8 mouse cellular contexts compared by ENCODE assay signal in genomic region chr15:81235086-81235920, GRCm38 (mm10). TPM values are rescaled to one million over a fixed set of nuclear protein-coding genes. Genes with fewer than 3 reads are reported as not detected.
DNase-seq lines count a peak whose midpoint lies in the region; ATAC-seq and TF ChIP-seq lines count a peak whose summit lies in the region.

Gene Mchr1, plus strand, starts transcription at chr15:81235499.

- H3K9me3 ChIP-seq in intestine, postnatal 0 days (ENCODE audit: control insufficient read depth): no peaks in the 10 kb centered on the region
- no peaks in the 10 kb centered on the region for H3K9me3 ChIP-seq in midbrain, embryonic 11.5 days (ENCODE audit: control insufficient read depth, low read length)
- H3K9me3 ChIP-seq in stomach, embryonic 15.5 days: no peaks in the 10 kb centered on the region

- H3K36me3 ChIP-seq in intestine, postnatal 0 days (ENCODE audit: control insufficient read depth, insufficient read depth): no peaks in the 10 kb centered on the region
- H3K36me3 ChIP-seq in midbrain, embryonic 11.5 days (ENCODE audit: control insufficient read depth, insufficient read depth, low read length): no peaks in the 10 kb centered on the region
- H3K36me3 ChIP-seq in stomach, embryonic 15.5 days: no peaks in the 10 kb centered on the region
- no peaks in the 10 kb centered on the region for H3K36me3 ChIP-seq in thymus, adult 2 months (ENCODE audit: control insufficient read depth, insufficient read depth, low read length)

- intact Hi-C loops in left cerebral cortex, postnatal 36 days (cut with DNase I): loop anchor here (5.0 kb wide), 2 partner anchors 67 to 102 kb away; no protein-coding TSS in a partner anchor

- peak; percentile 98 for TF ChIP-seq POLR2A in cortical plate, adult 2 months (IDR thresholded peaks at IDR 0.05; ENCODE audit: extremely low read depth, insufficient read depth, low read length)
- no peak for TF ChIP-seq POLR2A in thymus, adult 2 months (IDR thresholded peaks at IDR 0.05; ENCODE audit: control insufficient read depth, extremely low read depth, insufficient read depth, low read length, poor library complexity)

- peaks cover 10% of the 10 kb centered on the region; the same call in 1 of the 2 replicates for H3K27me3 ChIP-seq in intestine, postnatal 0 days (replicated peaks; ENCODE audit: control insufficient read depth, insufficient read depth, low read length)
- H3K27me3 ChIP-seq in midbrain, embryonic 11.5 days (ENCODE audit: control insufficient read depth, insufficient read depth, low read length): no peaks in the 10 kb centered on the region; the same call in 1 of the 2 replicates
- peaks cover 11% of the 10 kb centered on the region for H3K27me3 ChIP-seq in stomach, embryonic 15.5 days (replicated peaks)
- H3K27me3 ChIP-seq in thymus, adult 2 months (ENCODE audit: control insufficient read depth, insufficient read depth, low read length): no peaks in the 10 kb centered on the region; the same call in 1 of the 2 replicates

- peak within 1 kb of the TSS; percentile 74 for H3K4me3 ChIP-seq in cortical plate, adult 2 months (ENCODE audit: insufficient read depth, low read length)
- peak within 1 kb of the TSS; percentile 36 for H3K4me3 ChIP-seq in intestine, postnatal 0 days (ENCODE audit: low read depth, low read length)
- peak within 1 kb of the TSS; percentile 37 for H3K4me3 ChIP-seq in midbrain, embryonic 11.5 days (ENCODE audit: low read depth, low read length)
- H3K4me3 ChIP-seq in stomach, embryonic 15.5 days (replicated peaks): peak within 1 kb of the TSS; percentile 43
- no peak within 1 kb of the TSS for H3K4me3 ChIP-seq in thymus, adult 2 months (ENCODE audit: control insufficient read depth, insufficient read depth, low read length)

- TF ChIP-seq CTCF in cortical plate, adult 2 months (IDR thresholded peaks at IDR 0.05; ENCODE audit: extremely low read depth, insufficient read depth, low read length): no peak
- TF ChIP-seq CTCF in intestine, postnatal 0 days (IDR thresholded peaks at IDR 0.05; ENCODE audit: low read depth): peak; percentile 72
- TF ChIP-seq CTCF in thymus, adult 2 months (IDR thresholded peaks at IDR 0.05; ENCODE audit: borderline replicate concordance, control insufficient read depth, extremely low read depth, insufficient read depth, low read length, poor library complexity): no peak

- H3K4me2 ChIP-seq in intestine, postnatal 0 days (replicated peaks; ENCODE audit: low read depth): peak within 1 kb of the TSS; percentile 69
- peak within 1 kb of the TSS; percentile 78 for H3K4me2 ChIP-seq in midbrain, embryonic 11.5 days
- H3K4me2 ChIP-seq in stomach, embryonic 15.5 days: peak within 1 kb of the TSS; percentile 79

- peak within 1 kb of the TSS; percentile 13 for H3K9ac ChIP-seq in intestine, postnatal 0 days (ENCODE audit: low read depth, low read length)
- H3K9ac ChIP-seq in midbrain, embryonic 11.5 days (ENCODE audit: low read length): peak within 1 kb of the TSS; percentile 56
- peak within 1 kb of the TSS; percentile 12; the same call in 1 of the 2 replicates for H3K9ac ChIP-seq in stomach, embryonic 15.5 days

- DNase-seq in adrenal gland, postnatal 36 days: peak; percentile 70 to 71
- DNase-seq in gastrocnemius, postnatal 10 days: peak; percentile 59
- DNase-seq in left cerebral cortex, postnatal 36 days (ENCODE audit: low spot score in 2 of 2): peak; percentile 78 to 82
- DNase-seq in midbrain, embryonic 11.5 days (ENCODE audit: low spot score, missing footprints): peak; percentile 96
- no peak for DNase-seq in thymus, adult 2 months

- peaks cover 3% of the 10 kb centered on the region for H3K4me1 ChIP-seq in cortical plate, adult 2 months (ENCODE audit: control insufficient read depth, insufficient read depth, low read length)
- H3K4me1 ChIP-seq in intestine, postnatal 0 days (replicated peaks; ENCODE audit: control insufficient read depth, insufficient read depth, low read length): no peaks in the 10 kb centered on the region
- H3K4me1 ChIP-seq in midbrain, embryonic 11.5 days (ENCODE audit: control insufficient read depth, insufficient read depth, low read length): peaks cover 12% of the 10 kb centered on the region; the same call in 1 of the 2 replicates
- H3K4me1 ChIP-seq in stomach, embryonic 15.5 days: peaks cover 10% of the 10 kb centered on the region
- no peaks in the 10 kb centered on the region for H3K4me1 ChIP-seq in thymus, adult 2 months (replicated peaks; ENCODE audit: control insufficient read depth, insufficient read depth, low read length)

- ATAC-seq in intestine, postnatal 0 days: peak; percentile 39
- peak; percentile 90 for ATAC-seq in midbrain, embryonic 11.5 days (ENCODE audit: low FRiP score)
- peak; percentile 27; the same call in 1 of the 2 replicates for ATAC-seq in stomach, embryonic 15.5 days (ENCODE audit: insufficient read depth, low FRiP score, low read depth)

- peak within 1 kb of the TSS; percentile 51; the same call in 1 of the 2 replicates for H3K27ac ChIP-seq in cortical plate, adult 2 months (ENCODE audit: insufficient read depth, low read length)
- 0 out of 2 replicates have a peak within 1 kb of the TSS, but pooled peaks have one; percentile 10 for H3K27ac ChIP-seq in intestine, postnatal 0 days (ENCODE audit: low read depth, low read length)
- H3K27ac ChIP-seq in midbrain, embryonic 11.5 days (ENCODE audit: low read depth, low read length): no peak within 1 kb of the TSS
- H3K27ac ChIP-seq in stomach, embryonic 15.5 days: no peak within 1 kb of the TSS
- H3K27ac ChIP-seq in thymus, adult 2 months (ENCODE audit: control insufficient read depth, insufficient read depth, low read length): no peak within 1 kb of the TSS

- WGBS in intestine, postnatal 0 days: 4% methylated on average over 25 of the region's 25 CpGs
- WGBS in midbrain, embryonic 11.5 days: under 1% methylated on average over 25 of the region's 25 CpGs
- 2% methylated on average over 25 of the region's 25 CpGs for WGBS in stomach, embryonic 15.5 days
- WGBS in thymus, adult 2 months: 18% methylated on average over 24 of the region's 25 CpGs

RNA-seq across cellular contexts. Expression of gene Mchr1, which starts in this region (rescaled TPM):
- total RNA-seq in adrenal gland, postnatal 36 days (2021): under 1 TPM; 0.33 to 0.53 TPM
- 21.9 and 22.7 TPM in 2 replicates for polyA plus RNA-seq in cortical plate, adult 2 months (2012; rRNA removed)
- 1 to 10 TPM; 1.9 TPM for total RNA-seq in gastrocnemius, postnatal 10 days (2021)
- polyA plus RNA-seq in intestine, postnatal 0 days (2015; fragmentation: Nextera tagmentation; extraction: Ambion mirVana): 1.5 and 2.1 TPM in 2 replicates
- 10 to 100 TPM; 21.6 to 23.8 TPM for total RNA-seq in left cerebral cortex, postnatal 36 days (2021)
- 0.44 and 0.74 TPM in 2 replicates for polyA plus RNA-seq in midbrain, embryonic 11.5 days (2014; fragmentation: Nextera tagmentation; extraction: Ambion mirVana)
- 0.98 and 1.3 TPM in 2 replicates for polyA plus RNA-seq in stomach, embryonic 15.5 days (2015; fragmentation: Nextera tagmentation; extraction: Ambion mirVana)
- 0.18 TPM in 1 of 2 replicates, not detected in the other for polyA plus RNA-seq in thymus, adult 2 months (2012; rRNA removed)

Comparison
In these comparisons a context has a peak if more than half of its experiments do, and no peak if none do; other contexts are left out.
1. RNA of gene Mchr1 (total RNA-seq): 21.6 to 23.8 TPM in left cerebral cortex, postnatal 36 days; 1.9 TPM in gastrocnemius, postnatal 10 days and 0.33 to 0.53 TPM in adrenal gland, postnatal 36 days; every median in the first group is over 4 times any median in the second.
2. Peak in DNase-seq in adrenal gland, postnatal 36 days; RNA of the gene not detected or under 1 TPM.
3. Peak in DNase-seq, ATAC-seq, H3K4me3 ChIP-seq, H3K9ac ChIP-seq and H3K4me2 ChIP-seq in midbrain, embryonic 11.5 days; RNA of the gene not detected or under 1 TPM.
4. H3K27ac ChIP-seq: peak in cortical plate, adult 2 months (single experiment) and intestine, postnatal 0 days (single experiment); none in midbrain, embryonic 11.5 days (single experiment), stomach, embryonic 15.5 days (single experiment) and thymus, adult 2 months (single experiment).
5. ATAC-seq: peak in every context shown above with its lines; median percentile 90 in midbrain, embryonic 11.5 days; 39 in intestine, postnatal 0 days; 27 in stomach, embryonic 15.5 days.
6. Peak in every context shown above with its lines, with median percentiles within 50 percentile points of each other: H3K4me2 ChIP-seq and H3K9ac ChIP-seq.